Mouse (Mus musculus): ENCODE results near the gene Kpna6.

Gene Kpna6

GRCm38 (mm10) chr4:129650359-129650758, 22.2 kb downstream of the Kpna6 start:
- no peak for DNase-seq (ENCODE audit: extremely low read depth, insufficient read length, low spot score)

GRCm38 (mm10) chr4:129648656-129649055, 23.9 kb downstream of the Kpna6 start:
- DNase-seq (ENCODE audit: extremely low read depth, insufficient read length, low spot score) = no peak

GRCm38 (mm10) chr4:129645204-129645603, 27.4 kb downstream of the Kpna6 start:
- DNase-seq (ENCODE audit: extremely low read depth, insufficient read length, low spot score) = no peak

- DNase-seq (ENCODE audit: extremely low read depth, insufficient read length, low spot score) = no peak
Measured at GRCm38 (mm10) chr4:129641756-129642155, 30.8 kb downstream of the Kpna6 start.

GRCm38 (mm10) chr4:129640638-129641467, 31.7 kb downstream of the Kpna6 start, which contains the start of gene Txlna:
Gene Txlna, minus strand, starts transcription at chr4:129641065.
- peak; percentile 96 for DNase-seq (ENCODE audit: extremely low read depth, insufficient read length, low spot score)

GRCm38 (mm10) chr4:129640101-129640637, 32.4 kb downstream of the Kpna6 start:
- no peak for DNase-seq (ENCODE audit: extremely low read depth, insufficient read length, low spot score)

GRCm38 (mm10) chr4:129639221-129639620, 33.3 kb downstream of the Kpna6 start:
- DNase-seq (ENCODE audit: extremely low read depth, insufficient read length, low spot score) = no peak

GRCm38 (mm10) chr4:129633852-129634251, 38.7 kb downstream of the Kpna6 start:
- DNase-seq (ENCODE audit: extremely low read depth, insufficient read length, low spot score) = no peak

- DNase-seq (ENCODE audit: extremely low read depth, insufficient read length, low spot score) = no peak
Measured at GRCm38 (mm10) chr4:129631867-129632266, 40.7 kb downstream of the Kpna6 start.

- no peak for DNase-seq (ENCODE audit: extremely low read depth, insufficient read length, low spot score)
Measured at GRCm38 (mm10) chr4:129630944-129631343, 41.6 kb downstream of the Kpna6 start.

GRCm38 (mm10) chr4:129626035-129626434, 46.5 kb downstream of the Kpna6 start:
- no peak for DNase-seq (ENCODE audit: extremely low read depth, insufficient read length, low spot score)

GRCm38 (mm10) chr4:129625496-129625895, 47.1 kb downstream of the Kpna6 start:
- DNase-seq (ENCODE audit: extremely low read depth, insufficient read length, low spot score) = no peak

- DNase-seq (ENCODE audit: extremely low read depth, insufficient read length, low spot score) = no peak
Measured at GRCm38 (mm10) chr4:129625029-129625370, 47.6 kb downstream of the Kpna6 start.

GRCm38 (mm10) chr4:129624281-129625028, 48.1 kb downstream of the Kpna6 start:
- peak; percentile 86 for DNase-seq (ENCODE audit: extremely low read depth, insufficient read length, low spot score)

- peak; percentile 39 for DNase-seq (ENCODE audit: extremely low read depth, insufficient read length, low spot score)
Measured at GRCm38 (mm10) chr4:129623681-129624091, 48.9 kb downstream of the Kpna6 start, which contains the start of gene Ccdc28b. Gene Ccdc28b, minus strand, starts transcription at chr4:129623947.

- no peak for DNase-seq (ENCODE audit: extremely low read depth, insufficient read length, low spot score)
Measured at GRCm38 (mm10) chr4:129622803-129623535, 49.6 kb downstream of the Kpna6 start.

GRCm38 (mm10) chr4:129622120-129622802, 50.3 kb downstream of the Kpna6 start:
- DNase-seq (ENCODE audit: extremely low read depth, insufficient read length, low spot score) = no peak

GRCm38 (mm10) chr4:129621283-129621841, 51.2 kb downstream of the Kpna6 start:
- no peak for DNase-seq (ENCODE audit: extremely low read depth, insufficient read length, low spot score)

GRCm38 (mm10) chr4:129620419-129621282, 51.9 kb downstream of the Kpna6 start:
- DNase-seq (ENCODE audit: extremely low read depth, insufficient read length, low spot score) = no peak
